Mouse (Mus musculus) intestine, embryonic 16.5 days (tissue): ENCODE results near the gene Kazald1. TPM values are rescaled to one million over a fixed set of nuclear protein-coding genes. Genes with fewer than 3 reads are reported as not detected.

ENCODE experiments used
- ATAC-seq: fragments of 200-750 bp; cut with Nextera tagmentation; 2 replicates; pipeline ENCODE4 v1.8.0; 2017; ENCODE audit warnings: moderate TSS enrichment, moderate library complexity
- H3K27ac ChIP-seq: fragments of 300-500 bp; sonication (generic); 2 replicates; pipeline ENCODE4 v1.5.1; 2014; ENCODE audit warnings: mild to moderate bottlenecking, low read length
- H3K27me3 ChIP-seq: fragments of 300-500 bp; sonication (generic); replicated peaks from 2 replicates; pipeline ENCODE4 v1.6.1; 2014; ENCODE audit warnings: low read length, control low read depth, mixed read lengths; ENCODE audit not compliant: control insufficient read depth, insufficient read depth
- H3K36me3 ChIP-seq: fragments of 300-500 bp; sonication (generic); 2 replicates; pipeline ENCODE4 v1.6.1; 2014; ENCODE audit warnings: low read length, control low read depth; ENCODE audit not compliant: control insufficient read depth, insufficient read depth
- H3K4me1 ChIP-seq: fragments of 300-500 bp; sonication (generic); 2 replicates; pipeline ENCODE4 v1.6.1; 2014; ENCODE audit warnings: low read length, control low read depth, mixed read lengths; ENCODE audit not compliant: control insufficient read depth, insufficient read depth
- H3K4me2 ChIP-seq: fragments of 300-500 bp; sonication (generic); 2 replicates; pipeline ENCODE4 v1.6.1; 2014; ENCODE audit warnings: low read depth, low read length, control low read depth
- H3K4me3 ChIP-seq: fragments of 300-500 bp; sonication (generic); 2 replicates; pipeline ENCODE4 v1.5.1; 2014; ENCODE audit warnings: mild to moderate bottlenecking, low read length
- H3K9ac ChIP-seq: fragments of 300-500 bp; sonication (generic); 2 replicates; pipeline ENCODE4 v1.6.1; 2014; ENCODE audit warnings: low read depth, low read length
- H3K9me3 ChIP-seq: fragments of 300-500 bp; sonication (generic); 2 replicates; pipeline ENCODE4 v1.6.1; 2016; ENCODE audit warnings: low read length, control low read depth; ENCODE audit not compliant: control insufficient read depth
- WGBS: fragments of 180-500 bp; shearing (Covaris S2); extraction: QIAGEN DNeasy Blood & Tissue Kit; methylation state at CpG from one replicate; pipeline ENCODE4 v1.1.7; 2014; 5-methylcytosine and 5-hydroxymethylcytosine counted together
- polyA plus RNA-seq: library from polyadenylated mRNA; unstranded; fragments of >200 nt; fragmentation: Nextera tagmentation; extraction: Ambion mirVana; gene quantifications from 2 replicates; pipeline ENCODE4 v1.2.1, GENCODE M21; 2015

The Kazald1 gene
- polyA plus RNA-seq, 1 experiment from 2014 or later: 2.0 TPM

- H3K36me3 ChIP-seq: no peaks in the 10 kb centered on the region
- no peaks in the 10 kb centered on the region for H3K9me3 ChIP-seq
- H3K4me3 ChIP-seq: no peak overlapping the region
- H3K27me3 ChIP-seq: peaks cover 74% of the 10 kb centered on the region
- H3K9ac ChIP-seq: no peak overlapping the region
- WGBS: 1% methylated on average over 5 of the region's 5 CpGs
- H3K4me1 ChIP-seq: peaks cover 35% of the 10 kb centered on the region
- H3K4me2 ChIP-seq: no peak overlapping the region
- no peak overlapping the region for H3K27ac ChIP-seq
- ATAC-seq: no peak
Measured at GRCm38 (mm10) chr19:45081279-45081678, 6.2 kb downstream of the Kazald1 start.

GRCm38 (mm10) chr19:45081841-45082550 is 7.0 kb downstream of the Kazald1 start:
- H3K4me2 ChIP-seq: no peak overlapping the region
- H3K4me3 ChIP-seq: no peak overlapping the region
- no peak for ATAC-seq
- peaks cover 28% of the 10 kb centered on the region for H3K4me1 ChIP-seq
- H3K27me3 ChIP-seq: peaks cover 67% of the 10 kb centered on the region
- no peak overlapping the region for H3K9ac ChIP-seq
- WGBS: 19% methylated on average over 11 of the region's 11 CpGs
- H3K36me3 ChIP-seq: no peaks in the 10 kb centered on the region
- no peaks in the 10 kb centered on the region for H3K9me3 ChIP-seq
- H3K27ac ChIP-seq: no peak overlapping the region

GRCm38 (mm10) chr19:45097868-45098267 is 22.8 kb downstream of the Kazald1 start:
- no peak overlapping the region for H3K4me3 ChIP-seq
- no peak overlapping the region for H3K9ac ChIP-seq
- H3K4me2 ChIP-seq: no peak overlapping the region
- 24% methylated on average over 11 of the region's 11 CpGs for WGBS
- H3K27me3 ChIP-seq: peaks cover 7% of the 10 kb centered on the region; the same call in 1 of the 2 replicates
- H3K9me3 ChIP-seq: no peaks in the 10 kb centered on the region
- H3K36me3 ChIP-seq: no peaks in the 10 kb centered on the region
- no peak for ATAC-seq
- no peaks in the 10 kb centered on the region for H3K4me1 ChIP-seq
- H3K27ac ChIP-seq: no peak overlapping the region

DNA sequence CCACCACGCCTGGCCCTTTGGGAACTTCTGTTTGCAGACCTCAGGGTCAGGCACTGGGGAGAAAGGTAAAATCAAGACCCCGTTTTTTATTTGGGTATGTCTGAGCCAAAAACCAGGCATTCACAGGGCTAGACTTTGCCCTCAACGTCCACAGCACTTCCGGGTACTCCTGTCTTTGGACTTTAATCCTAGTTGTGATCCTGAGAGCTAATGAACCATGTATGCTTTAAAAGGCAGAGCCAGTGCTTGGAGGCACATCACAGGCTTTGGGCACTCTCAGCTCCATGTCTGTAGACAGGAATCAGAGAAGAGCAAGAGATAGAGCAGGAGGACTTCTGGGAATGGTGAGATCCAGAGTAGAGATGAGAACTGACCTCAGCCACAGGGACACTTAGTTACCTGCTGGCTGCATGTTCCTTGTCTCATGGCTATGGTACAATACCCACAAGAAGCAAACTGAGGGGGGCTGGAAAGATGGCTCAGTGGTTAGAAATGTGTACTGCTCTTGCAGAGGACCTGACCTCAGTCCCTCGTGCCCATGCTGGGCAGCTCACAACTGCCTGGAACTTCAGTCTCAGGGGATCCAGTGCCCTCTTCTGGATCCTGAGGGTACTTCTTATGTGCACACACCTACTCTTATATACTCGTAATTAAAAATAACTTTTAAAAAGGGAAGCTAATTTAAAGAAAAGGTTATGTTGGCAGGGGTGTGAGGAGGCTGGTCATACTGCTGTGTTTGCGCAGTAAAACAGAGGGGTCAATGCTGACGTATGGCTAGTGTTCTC is 25.6 kb downstream of the Kazald1 start:
- H3K9me3 ChIP-seq: no peaks in the 10 kb centered on the region
- no peak overlapping the region for H3K27ac ChIP-seq
- H3K4me2 ChIP-seq: no peak overlapping the region
- no peak for ATAC-seq
- WGBS: 72% methylated on average over 8 of the region's 8 CpGs
- peaks cover 26% of the 10 kb centered on the region for H3K27me3 ChIP-seq
- no peaks in the 10 kb centered on the region for H3K36me3 ChIP-seq
- H3K4me3 ChIP-seq: no peak overlapping the region
- no peaks in the 10 kb centered on the region for H3K4me1 ChIP-seq
- H3K9ac ChIP-seq: no peak overlapping the region

- no peak overlapping the region for H3K9ac ChIP-seq
- no peak for ATAC-seq
- no peak overlapping the region for H3K27ac ChIP-seq
- H3K36me3 ChIP-seq: no peaks in the 10 kb centered on the region
- peaks cover 24% of the 10 kb centered on the region for H3K27me3 ChIP-seq
- H3K4me3 ChIP-seq: no peak overlapping the region
- 33% methylated on average over 1 of the region's 1 CpGs for WGBS
- no peaks in the 10 kb centered on the region for H3K4me1 ChIP-seq
- H3K4me2 ChIP-seq: no peak overlapping the region
- no peaks in the 10 kb centered on the region for H3K9me3 ChIP-seq
Measured at GRCm38 (mm10) chr19:45105591-45105990, 30.6 kb downstream of the Kazald1 start.

DNA sequence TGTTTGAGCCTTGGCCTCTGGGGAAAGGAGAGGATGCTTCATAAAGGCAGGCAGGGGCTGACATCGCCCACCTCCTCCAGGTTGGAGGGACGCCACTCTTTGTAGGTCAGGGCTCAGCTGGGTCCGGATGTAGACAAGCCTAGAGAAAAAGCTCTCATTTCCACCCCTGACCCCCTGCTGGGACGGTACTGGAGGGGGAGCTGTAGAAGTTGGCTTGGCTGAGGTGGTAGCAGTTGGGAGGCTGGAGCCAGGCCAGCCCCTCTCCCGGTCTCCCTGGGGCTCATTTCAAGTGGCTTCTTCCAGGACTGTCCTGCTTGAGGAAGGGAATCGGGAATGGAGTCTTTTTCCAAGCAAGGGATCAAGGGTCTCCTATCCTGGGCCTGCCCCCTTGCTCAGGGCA is 31.6 kb downstream of the Kazald1 start:
- no peaks in the 10 kb centered on the region for H3K9me3 ChIP-seq
- H3K27ac ChIP-seq: no peak overlapping the region
- no peak for ATAC-seq
- WGBS: 48% methylated on average over 6 of the region's 6 CpGs
- peaks cover 24% of the 10 kb centered on the region for H3K27me3 ChIP-seq
- H3K4me2 ChIP-seq: no peak overlapping the region
- no peaks in the 10 kb centered on the region for H3K36me3 ChIP-seq
- H3K4me1 ChIP-seq: no peaks in the 10 kb centered on the region
- H3K9ac ChIP-seq: no peak overlapping the region
- no peak overlapping the region for H3K4me3 ChIP-seq

- no peak overlapping the region for H3K27ac ChIP-seq
- H3K27me3 ChIP-seq: 0 out of 2 replicates have a peak, but pooled peaks cover under 1% of the 10 kb centered on the region
- H3K4me3 ChIP-seq: no peak overlapping the region
- no peak overlapping the region for H3K9ac ChIP-seq
- no peaks in the 10 kb centered on the region for H3K36me3 ChIP-seq
- H3K4me2 ChIP-seq: no peak overlapping the region
- ATAC-seq: no peak
- H3K9me3 ChIP-seq: no peaks in the 10 kb centered on the region
- H3K4me1 ChIP-seq: peaks cover 7% of the 10 kb centered on the region
- 62% methylated on average over 8 of the region's 8 CpGs for WGBS
Measured at GRCm38 (mm10) chr19:45110681-45111080, 35.6 kb downstream of the Kazald1 start.

DNA sequence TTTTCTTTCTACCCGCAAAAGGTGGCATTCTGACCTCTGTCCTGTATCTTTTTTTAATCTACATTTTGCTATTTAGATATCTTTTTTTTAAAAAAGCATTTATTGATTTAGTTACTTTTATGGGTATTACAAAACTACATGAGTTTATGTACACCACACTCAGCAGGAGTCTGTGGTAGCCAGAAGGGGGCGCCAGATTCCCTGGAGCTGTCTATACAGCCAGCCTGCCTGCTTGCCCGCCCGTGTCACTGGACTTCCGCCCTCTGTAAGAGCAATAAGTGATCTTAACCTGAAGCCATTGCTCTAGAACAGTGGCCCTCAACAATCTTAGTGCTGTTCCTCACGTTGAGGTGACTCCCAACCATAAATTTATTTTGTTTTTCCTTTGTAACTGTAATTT is 37.4 kb downstream of the Kazald1 start:
- Histone ChIP-seq H3K9me3 (no peaks in the 10 kb centered on the region), H3K9ac (no peak overlapping the region), H3K4me2 (no peak overlapping the region), H3K27me3 (no peaks in the 10 kb centered on the region), H3K27ac (no peak overlapping the region), H3K4me3 (no peak overlapping the region), H3K36me3 (no peaks in the 10 kb centered on the region), H3K4me1 (peaks cover 7% of the 10 kb centered on the region)
- WGBS: 87% methylated on average over 6 of the region's 6 CpGs
- ATAC-seq: no peak

DNA sequence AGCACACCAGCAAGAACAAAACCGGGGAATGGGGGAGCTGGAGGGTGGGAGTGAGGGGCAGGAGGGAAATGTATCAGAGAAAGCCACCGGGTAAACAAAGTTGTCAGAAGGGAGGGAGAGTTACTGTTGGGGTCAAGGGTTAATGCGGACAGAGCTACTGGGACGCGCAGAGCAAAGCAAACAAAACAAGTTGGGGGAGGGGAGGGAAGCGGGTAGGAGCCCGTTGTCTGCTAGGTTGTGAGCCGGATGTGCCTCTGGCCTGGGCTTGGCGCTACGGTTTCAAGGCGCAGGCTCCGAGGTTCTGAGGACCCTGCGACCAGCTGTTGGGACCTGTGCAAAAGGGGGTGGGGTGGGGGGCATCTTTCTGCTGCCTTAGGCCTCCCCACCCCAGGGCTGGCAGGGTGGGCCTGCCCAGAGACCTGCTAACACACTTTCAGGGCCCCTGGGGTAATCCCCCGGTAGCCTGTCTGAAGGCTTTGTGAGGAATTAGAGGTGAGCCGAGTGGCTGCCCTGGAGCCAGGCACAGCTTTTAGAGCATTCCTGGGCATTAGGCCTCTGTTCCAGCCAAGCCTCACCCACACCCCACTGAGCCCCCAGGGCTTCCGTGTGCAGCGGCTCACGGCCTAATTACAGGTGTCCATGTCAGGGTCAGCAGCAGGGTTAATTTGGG is 38.9 kb downstream of the Kazald1 start:
- Histone ChIP-seq H3K9ac (peak overlapping the region; percentile 10; the same call in 1 of the 2 replicates), H3K27ac (no peak overlapping the region), H3K9me3 (no peaks in the 10 kb centered on the region), H3K27me3 (no peaks in the 10 kb centered on the region), H3K4me3 (no peak overlapping the region), H3K4me1 (peaks cover 7% of the 10 kb centered on the region), H3K4me2 (no peak overlapping the region), H3K36me3 (no peaks in the 10 kb centered on the region)
- 8% methylated on average over 18 of the region's 18 CpGs for WGBS
- no peak for ATAC-seq
